Mouse (Mus musculus) spleen, postnatal 14 days (tissue): ENCODE data around the gene Prkar1a.
"Not testable (repeated sequence)": the region's sequence is repeated elsewhere in the genome, so short reads cannot be mapped to it uniquely, and the experiment has no call there.

ENCODE experiments used
- DNase-seq, 2 experiments: peaks; one replicate each; pipeline ENCODE4 v3.0.0; 2021 to 2022; ENCODE audit warnings: low spot score in 2 of 2

Gene Prkar1a

GRCm38 (mm10) chr11:109641498-109642222 lies 7.5 kb upstream of the Prkar1a start:
- no peak for DNase-seq

GRCm38 (mm10) chr11:109648510-109648909 lies 695 bp upstream of the Prkar1a start:
- no peak for DNase-seq

- DNase-seq: peak; percentile 17 to 44
These were observed 933 bp downstream of the Prkar1a start for GRCm38 (mm10) chr11:109649975-109650701.

- DNase-seq: peak; percentile 84 to 86
These were observed 1.8 kb downstream of the Prkar1a start for GRCm38 (mm10) chr11:109650788-109651565.

- DNase-seq: peak in 1 of 2 experiments; percentile 20
These were observed 2.4 kb downstream of the Prkar1a start for GRCm38 (mm10) chr11:109651566-109652024.

- no peak for DNase-seq
These were observed 3.3 kb downstream of the Prkar1a start for GRCm38 (mm10) chr11:109652505-109652904.

- DNase-seq: no peak
These were observed 4.0 kb downstream of the Prkar1a start for GRCm38 (mm10) chr11:109653201-109653600.

- no peak for DNase-seq
These were observed 5.4 kb downstream of the Prkar1a start for GRCm38 (mm10) chr11:109654581-109654980.

- no peak for DNase-seq
These were observed 7.0 kb downstream of the Prkar1a start for GRCm38 (mm10) chr11:109656232-109656631.

- DNase-seq: not testable (repeated sequence)
These were observed 11.3 kb downstream of the Prkar1a start for GRCm38 (mm10) chr11:109660526-109660925.

- no peak for DNase-seq
These were observed 15.1 kb downstream of the Prkar1a start for GRCm38 (mm10) chr11:109664293-109664692.

GRCm38 (mm10) chr11:109665424-109665823 lies 16.2 kb downstream of the Prkar1a start:
- no peak for DNase-seq

GRCm38 (mm10) chr11:109666411-109666810 lies 17.2 kb downstream of the Prkar1a start:
- DNase-seq: no peak

- no peak for DNase-seq
These were observed 18.2 kb downstream of the Prkar1a start for GRCm38 (mm10) chr11:109667371-109667770.

GRCm38 (mm10) chr11:109668115-109668725 lies 19.0 kb downstream of the Prkar1a start:
- no peak for DNase-seq

- DNase-seq: no peak
These were observed 20.0 kb downstream of the Prkar1a start for GRCm38 (mm10) chr11:109669149-109669708.

- DNase-seq: no peak
These were observed 21.1 kb downstream of the Prkar1a start for GRCm38 (mm10) chr11:109670026-109670916.

GRCm38 (mm10) chr11:109671136-109672020 lies 22.2 kb downstream of the Prkar1a start:
- DNase-seq: no peak

- no peak for DNase-seq
These were observed 22.8 kb downstream of the Prkar1a start for GRCm38 (mm10) chr11:109672021-109672324.

GRCm38 (mm10) chr11:109672396-109672795 lies 23.2 kb downstream of the Prkar1a start:
- DNase-seq: no peak
